Mouse (Mus musculus): ENCODE measurements around the gene Wnt6. TPM values are rescaled to one million over a fixed set of nuclear protein-coding genes. Genes with fewer than 3 reads are reported as not detected.

Wnt6 gene
- polyA plus RNA-seq, 1 experiment from 2014 or later: 0.22 TPM

DNA sequence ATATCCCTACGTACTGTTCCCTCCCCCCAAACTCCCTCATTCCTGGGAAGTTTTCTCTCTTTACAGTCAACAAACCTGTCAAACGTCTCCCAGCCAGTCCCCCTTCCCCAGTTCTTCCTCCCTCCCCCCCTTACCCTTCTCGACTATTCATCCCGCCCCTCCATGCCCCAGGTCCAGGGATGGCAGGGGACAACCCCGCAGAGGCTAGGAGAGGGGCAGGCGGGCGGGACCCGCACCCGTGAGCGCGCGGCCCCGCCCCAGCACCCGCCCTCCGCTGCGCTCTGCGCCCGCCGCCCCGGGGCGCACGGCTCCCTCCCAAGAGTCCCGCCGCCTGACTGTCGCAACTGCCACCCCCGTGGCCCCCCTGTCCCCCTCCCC, 236 bp upstream of the Wnt6 start:
- Histone ChIP-seq H3K4me2 (ENCODE audit: low read depth, low read length) (peak overlapping the region; percentile 94), H3K36me3 (ENCODE audit: control insufficient read depth, insufficient read depth, low read length) (no peaks in the 10 kb centered on the region), H3K9me3 (ENCODE audit: control insufficient read depth, low read length) (no peaks in the 10 kb centered on the region), H3K4me3 (ENCODE audit: low read length) (peak overlapping the region; percentile 52), H3K4me1 (ENCODE audit: control insufficient read depth, insufficient read depth, low read length) (peaks cover 21% of the 10 kb centered on the region; the same call in 1 of the 2 replicates), H3K9ac (ENCODE audit: low read depth, low read length) (peak overlapping the region; percentile 54; the same call in 1 of the 2 replicates), H3K27me3 (replicated peaks; ENCODE audit: control insufficient read depth, insufficient read depth, low read length) (peaks cover 59% of the 10 kb centered on the region), H3K27ac (ENCODE audit: low read length) (no peak overlapping the region)
- 2% methylated on average over 25 of the region's 26 CpGs for WGBS
- ATAC-seq: no peak

DNA sequence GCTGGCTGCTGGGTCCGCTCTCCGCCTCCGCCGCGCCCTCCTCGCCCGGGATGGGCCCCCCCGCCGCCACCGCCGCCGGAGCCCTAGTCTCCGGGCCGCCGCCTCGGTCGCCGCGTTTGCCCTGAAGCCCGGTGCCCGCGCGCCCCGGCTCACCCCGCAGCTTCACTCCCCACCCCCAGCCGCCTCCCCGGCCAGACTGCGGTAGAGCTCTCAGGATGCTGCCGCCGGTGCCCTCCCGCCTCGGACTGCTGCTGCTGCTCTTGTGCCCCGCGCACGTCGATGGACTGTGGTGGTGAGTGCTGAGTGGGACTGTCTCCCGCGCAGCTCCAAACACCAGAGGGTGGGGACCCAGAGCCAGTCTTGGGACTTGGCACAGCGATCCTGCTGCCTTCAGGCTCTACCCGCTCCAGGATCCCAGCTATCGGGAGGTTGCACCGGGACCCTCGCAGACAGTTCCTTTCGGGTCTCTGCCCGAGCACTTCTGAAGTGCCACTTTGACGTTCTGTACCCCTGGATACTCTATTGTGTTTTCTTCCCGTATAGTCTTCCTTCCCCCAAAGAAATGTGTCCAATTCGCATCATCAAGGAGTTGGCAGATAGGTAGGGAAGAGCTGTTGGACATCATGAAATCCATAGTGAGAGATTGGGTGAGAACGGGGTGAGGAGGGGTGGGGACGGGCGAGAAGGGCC, 384 bp downstream of the Wnt6 start:
- no peaks in the 10 kb centered on the region for H3K36me3 ChIP-seq (ENCODE audit: control insufficient read depth, insufficient read depth, low read length)
- peak overlapping the region; percentile 94 for H3K4me2 ChIP-seq (ENCODE audit: low read depth, low read length)
- no peak for ATAC-seq
- peak overlapping the region; percentile 52 for H3K4me3 ChIP-seq (ENCODE audit: low read length)
- peak overlapping the region; percentile 54 for H3K9ac ChIP-seq (ENCODE audit: low read depth, low read length)
- H3K9me3 ChIP-seq (ENCODE audit: control insufficient read depth, low read length): no peaks in the 10 kb centered on the region
- peaks cover 21% of the 10 kb centered on the region; the same call in 1 of the 2 replicates for H3K4me1 ChIP-seq (ENCODE audit: control insufficient read depth, insufficient read depth, low read length)
- H3K27ac ChIP-seq (ENCODE audit: low read length): no peak overlapping the region
- peaks cover 59% of the 10 kb centered on the region for H3K27me3 ChIP-seq (replicated peaks; ENCODE audit: control insufficient read depth, insufficient read depth, low read length)
- WGBS: under 1% methylated on average over 49 of the region's 51 CpGs

DNA sequence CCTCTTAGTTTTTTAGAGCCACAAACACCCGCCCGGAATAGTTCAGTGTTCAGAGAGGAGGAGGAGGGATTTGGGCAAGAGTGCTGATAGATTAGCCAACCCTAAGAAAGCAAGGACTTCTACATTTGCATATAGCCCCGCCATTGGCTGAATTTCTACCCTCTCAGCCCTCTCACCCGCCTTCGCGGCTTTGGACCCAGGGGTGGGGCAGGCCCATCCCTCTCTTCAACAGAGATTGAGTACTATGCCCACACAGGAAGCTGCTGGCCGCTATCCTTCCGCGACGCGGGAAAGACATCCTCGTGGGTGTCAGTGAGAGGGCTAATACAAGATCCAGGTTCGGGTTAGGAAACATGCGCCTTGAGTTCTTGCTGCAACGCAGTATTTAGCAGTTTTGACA, 1.4 kb downstream of the Wnt6 start:
- no peaks in the 10 kb centered on the region for H3K9me3 ChIP-seq (ENCODE audit: control insufficient read depth, low read length)
- WGBS: under 1% methylated on average over 15 of the region's 15 CpGs
- H3K27ac ChIP-seq (ENCODE audit: low read length): no peak overlapping the region
- peak overlapping the region; percentile 94 for H3K4me2 ChIP-seq (ENCODE audit: low read depth, low read length)
- ATAC-seq: peak; percentile 92
- H3K36me3 ChIP-seq (ENCODE audit: control insufficient read depth, insufficient read depth, low read length): no peaks in the 10 kb centered on the region
- peak overlapping the region; percentile 20 for H3K4me3 ChIP-seq (ENCODE audit: low read length)
- H3K27me3 ChIP-seq (replicated peaks; ENCODE audit: control insufficient read depth, insufficient read depth, low read length): peaks cover 60% of the 10 kb centered on the region
- peaks cover 21% of the 10 kb centered on the region; the same call in 1 of the 2 replicates for H3K4me1 ChIP-seq (ENCODE audit: control insufficient read depth, insufficient read depth, low read length)
- H3K9ac ChIP-seq (ENCODE audit: low read depth, low read length): no peak overlapping the region

DNA sequence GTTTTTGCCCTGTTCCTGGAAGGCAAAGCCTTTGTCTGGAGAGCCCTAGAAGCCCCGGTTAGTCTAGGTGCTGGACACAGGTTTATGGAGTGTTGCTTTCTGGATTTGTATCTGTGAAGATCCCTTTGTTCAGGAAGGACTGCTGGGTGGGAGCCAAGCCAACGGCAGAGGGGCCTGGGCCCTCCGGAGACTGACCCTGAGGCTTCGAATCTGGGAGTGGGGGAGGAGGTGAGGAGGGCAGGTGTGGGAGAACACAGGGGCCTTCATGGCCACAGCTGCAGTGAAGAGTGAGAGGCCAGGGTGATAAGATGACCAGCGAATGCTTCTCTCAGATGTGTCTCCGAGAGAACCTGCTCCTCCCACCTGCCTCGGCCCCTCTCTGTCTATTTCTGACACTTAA, 2.4 kb downstream of the Wnt6 start:
- no peaks in the 10 kb centered on the region for H3K9me3 ChIP-seq (ENCODE audit: control insufficient read depth, low read length)
- no peak overlapping the region for H3K4me2 ChIP-seq (ENCODE audit: low read depth, low read length)
- H3K27ac ChIP-seq (ENCODE audit: low read length): no peak overlapping the region
- no peaks in the 10 kb centered on the region for H3K36me3 ChIP-seq (ENCODE audit: control insufficient read depth, insufficient read depth, low read length)
- 28% methylated on average over 7 of the region's 7 CpGs for WGBS
- H3K4me1 ChIP-seq (ENCODE audit: control insufficient read depth, insufficient read depth, low read length): peaks cover 21% of the 10 kb centered on the region; the same call in 1 of the 2 replicates
- no peak for ATAC-seq
- peaks cover 56% of the 10 kb centered on the region for H3K27me3 ChIP-seq (replicated peaks; ENCODE audit: control insufficient read depth, insufficient read depth, low read length)
- no peak overlapping the region for H3K4me3 ChIP-seq (ENCODE audit: low read length)
- H3K9ac ChIP-seq (ENCODE audit: low read depth, low read length): no peak overlapping the region

GRCm38 (mm10) chr1:74775816-74776215, 4.1 kb downstream of the Wnt6 start:
- Histone ChIP-seq H3K27ac (ENCODE audit: low read length) (no peak overlapping the region), H3K4me2 (ENCODE audit: low read depth, low read length) (no peak overlapping the region), H3K9ac (ENCODE audit: low read depth, low read length) (no peak overlapping the region), H3K9me3 (ENCODE audit: control insufficient read depth, low read length) (no peaks in the 10 kb centered on the region), H3K36me3 (ENCODE audit: control insufficient read depth, insufficient read depth, low read length) (no peaks in the 10 kb centered on the region), H3K4me3 (ENCODE audit: low read length) (no peak overlapping the region), H3K27me3 (replicated peaks; ENCODE audit: control insufficient read depth, insufficient read depth, low read length) (peaks cover 46% of the 10 kb centered on the region), H3K4me1 (ENCODE audit: control insufficient read depth, insufficient read depth, low read length) (peaks cover 19% of the 10 kb centered on the region; the same call in 1 of the 2 replicates)
- ATAC-seq: no peak
- 19% methylated on average over 5 of the region's 5 CpGs for WGBS

GRCm38 (mm10) chr1:74778934-74779486, 7.3 kb downstream of the Wnt6 start:
- Histone ChIP-seq H3K27ac (ENCODE audit: low read length) (no peak overlapping the region), H3K4me1 (ENCODE audit: control insufficient read depth, insufficient read depth, low read length) (peaks cover 2% of the 10 kb centered on the region), H3K4me2 (ENCODE audit: low read depth, low read length) (no peak overlapping the region), H3K9ac (ENCODE audit: low read depth, low read length) (no peak overlapping the region), H3K27me3 (replicated peaks; ENCODE audit: control insufficient read depth, insufficient read depth, low read length) (peaks cover 51% of the 10 kb centered on the region), H3K4me3 (ENCODE audit: low read length) (no peak overlapping the region), H3K36me3 (ENCODE audit: control insufficient read depth, insufficient read depth, low read length) (no peaks in the 10 kb centered on the region), H3K9me3 (ENCODE audit: control insufficient read depth, low read length) (no peaks in the 10 kb centered on the region)
- 27% methylated on average over 3 of the region's 3 CpGs for WGBS
- no peak for ATAC-seq

GRCm38 (mm10) chr1:74782045-74782444, 10.4 kb downstream of the Wnt6 start:
- H3K4me2 ChIP-seq (ENCODE audit: low read depth, low read length): no peak overlapping the region
- no peaks in the 10 kb centered on the region for H3K9me3 ChIP-seq (ENCODE audit: control insufficient read depth, low read length)
- peaks cover 8% of the 10 kb centered on the region for H3K4me1 ChIP-seq (ENCODE audit: control insufficient read depth, insufficient read depth, low read length)
- peaks cover 68% of the 10 kb centered on the region for H3K27me3 ChIP-seq (replicated peaks; ENCODE audit: control insufficient read depth, insufficient read depth, low read length)
- H3K27ac ChIP-seq (ENCODE audit: low read length): no peak overlapping the region
- H3K9ac ChIP-seq (ENCODE audit: low read depth, low read length): no peak overlapping the region
- WGBS: 26% methylated on average over 14 of the region's 14 CpGs
- no peak overlapping the region for H3K4me3 ChIP-seq (ENCODE audit: low read length)
- no peak for ATAC-seq
- H3K36me3 ChIP-seq (ENCODE audit: control insufficient read depth, insufficient read depth, low read length): no peaks in the 10 kb centered on the region

DNA sequence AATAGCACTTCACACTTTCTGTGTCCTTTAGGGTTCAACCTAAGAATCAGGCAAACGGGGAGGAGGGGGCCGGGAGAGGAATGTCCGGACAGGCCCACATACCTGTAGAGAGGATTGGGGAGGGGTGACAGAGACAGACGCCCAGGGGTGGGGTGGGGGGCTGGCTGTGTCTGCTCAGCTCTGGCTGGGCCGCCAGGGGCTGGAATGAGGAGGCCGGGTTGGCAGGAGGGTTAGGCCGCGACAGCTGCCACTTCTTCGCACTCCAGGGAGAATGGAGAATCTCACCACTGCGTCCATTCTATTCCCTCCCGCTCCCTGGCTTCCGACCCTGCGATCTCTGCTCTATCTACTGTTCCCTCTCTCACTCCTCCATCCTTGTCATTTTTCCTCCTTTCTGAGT, 11.9 kb downstream of the Wnt6 start:
- ATAC-seq: no peak

GRCm38 (mm10) chr1:74784041-74784759, 12.5 kb downstream of the Wnt6 start:
- H3K36me3 ChIP-seq (ENCODE audit: control insufficient read depth, insufficient read depth, low read length): no peaks in the 10 kb centered on the region
- H3K4me1 ChIP-seq (ENCODE audit: control insufficient read depth, insufficient read depth, low read length): peaks cover 8% of the 10 kb centered on the region
- H3K9me3 ChIP-seq (ENCODE audit: control insufficient read depth, low read length): no peaks in the 10 kb centered on the region
- H3K4me2 ChIP-seq (ENCODE audit: low read depth, low read length): peak overlapping the region; percentile 87
- H3K27ac ChIP-seq (ENCODE audit: low read length): no peak overlapping the region
- no peak overlapping the region; the same call in 1 of the 2 replicates for H3K9ac ChIP-seq (ENCODE audit: low read depth, low read length)
- 1% methylated on average over 67 of the region's 67 CpGs for WGBS
- ATAC-seq: peak; percentile 28; the same call in 1 of the 2 replicates
- peak overlapping the region; percentile 53 for H3K4me3 ChIP-seq (ENCODE audit: low read length)
- peaks cover 83% of the 10 kb centered on the region for H3K27me3 ChIP-seq (replicated peaks; ENCODE audit: control insufficient read depth, insufficient read depth, low read length)

More for the DNA sequence above, 11.9 kb downstream of the Wnt6 start:
- Histone ChIP-seq H3K9me3 (ENCODE audit: control insufficient read depth, low read length) (no peaks in the 10 kb centered on the region), H3K27me3 (replicated peaks; ENCODE audit: control insufficient read depth, insufficient read depth, low read length) (peaks cover 77% of the 10 kb centered on the region), H3K36me3 (ENCODE audit: control insufficient read depth, insufficient read depth, low read length) (no peaks in the 10 kb centered on the region), H3K9ac (ENCODE audit: low read depth, low read length) (no peak overlapping the region), H3K4me1 (ENCODE audit: control insufficient read depth, insufficient read depth, low read length) (peaks cover 8% of the 10 kb centered on the region), H3K27ac (ENCODE audit: low read length) (no peak overlapping the region), H3K4me2 (ENCODE audit: low read depth, low read length) (peak overlapping the region; percentile 87), H3K4me3 (ENCODE audit: low read length) (peak overlapping the region; percentile 53)
- 3% methylated on average over 13 of the region's 13 CpGs for WGBS
